Mouse (Mus musculus) T-helper 2 cell (primary cell): ENCODE measurements around the gene Ajuba.

Experiments
- in situ Hi-C: fragments of 300-600 bp; cut with MboI, MseI; formaldehyde crosslinking; loops from one replicate; pipeline ENCODE4 v1.15.1; 2025; ENCODE audit warnings: high pct_unique_total_duplicates

Gene Ajuba

DNA sequence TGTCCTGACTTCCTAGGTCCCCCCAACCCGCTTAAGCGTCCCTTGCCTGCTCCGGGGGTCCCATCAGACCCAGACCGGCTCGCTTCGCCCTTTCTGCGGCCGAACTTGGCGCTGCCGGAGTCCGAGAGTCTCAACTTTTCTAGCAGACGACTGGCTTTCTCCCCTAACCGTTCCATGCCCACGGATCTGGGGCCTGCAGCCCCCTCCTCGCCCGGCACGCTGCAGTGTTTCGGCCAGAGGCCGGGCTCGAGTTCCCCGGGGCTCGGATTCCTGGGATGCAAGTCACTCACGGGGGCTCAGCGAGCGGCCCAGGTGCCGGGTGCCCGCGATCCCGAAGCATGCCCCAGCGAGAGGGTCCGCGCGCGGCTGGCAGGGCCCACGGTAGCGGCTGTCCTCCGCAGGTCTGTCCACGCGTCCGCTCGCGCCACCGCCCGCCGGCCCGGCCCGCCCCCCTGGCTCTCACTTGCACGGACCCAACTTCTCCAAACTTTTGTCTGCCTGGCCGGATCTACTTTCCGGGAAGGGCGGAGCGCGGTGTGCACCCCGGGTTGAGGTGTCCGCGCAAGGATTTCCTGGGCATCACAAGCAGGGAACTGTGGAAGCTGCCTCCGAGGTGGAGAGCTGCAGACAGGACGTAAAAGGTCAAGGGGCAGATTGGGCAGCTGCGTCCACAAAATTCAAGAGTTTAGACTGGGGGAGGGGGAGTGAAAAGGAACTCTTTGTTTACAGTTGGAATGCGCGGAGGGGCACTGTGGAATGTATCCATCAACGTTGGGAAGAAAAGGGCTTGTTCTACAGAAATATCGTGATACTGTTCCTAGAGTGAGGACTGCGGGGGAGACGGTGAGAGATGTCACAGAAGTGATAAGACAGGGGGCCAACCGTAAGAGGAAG is at the start of gene Ajuba:
Gene Ajuba (minus strand): TSS at position 470 of the 894 bp plus-strand sequence.
- in situ Hi-C loops: no loop called here

DNA sequence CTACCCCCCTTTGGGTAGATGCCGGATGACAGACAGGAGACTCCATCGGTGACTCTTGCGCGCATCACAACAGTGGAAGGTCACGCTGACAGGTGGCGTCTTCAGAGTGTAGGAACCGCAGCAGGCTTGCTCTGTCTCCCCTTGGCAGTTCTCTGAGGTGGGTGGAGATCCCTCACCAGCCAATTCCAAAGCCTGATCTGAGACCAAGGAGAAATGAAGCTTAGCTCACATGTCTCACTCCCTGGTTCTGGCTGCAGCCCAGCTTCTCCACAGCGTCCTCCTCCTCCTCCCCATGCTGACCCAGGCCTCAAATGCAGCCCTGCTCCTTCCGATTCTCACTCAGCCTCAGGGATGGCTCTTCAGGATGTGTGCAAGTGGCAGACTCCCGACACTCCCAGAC is 47.6 kb upstream of the Ajuba start:
- in situ Hi-C loops: no loop called here

DNA sequence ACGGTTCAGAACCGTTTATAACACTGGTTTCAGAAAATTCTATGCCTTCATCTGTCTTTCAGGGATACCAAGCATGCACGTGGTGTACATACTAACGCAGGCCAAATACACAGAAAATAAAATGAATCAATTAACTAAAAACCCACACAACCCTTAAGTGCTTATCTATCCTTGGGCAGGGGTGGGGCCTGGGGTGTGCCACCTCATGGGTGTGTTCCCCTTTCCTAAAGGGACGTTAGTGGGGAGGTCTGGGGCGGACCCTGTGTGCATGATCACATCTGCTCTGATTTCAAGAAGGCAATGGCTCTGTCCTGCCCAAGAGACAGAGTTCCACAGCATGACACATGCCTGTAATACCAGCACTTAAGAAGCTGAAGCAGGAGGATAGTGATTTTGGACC is 46.0 kb upstream of the Ajuba start:
- in situ Hi-C loops: no loop called here

DNA sequence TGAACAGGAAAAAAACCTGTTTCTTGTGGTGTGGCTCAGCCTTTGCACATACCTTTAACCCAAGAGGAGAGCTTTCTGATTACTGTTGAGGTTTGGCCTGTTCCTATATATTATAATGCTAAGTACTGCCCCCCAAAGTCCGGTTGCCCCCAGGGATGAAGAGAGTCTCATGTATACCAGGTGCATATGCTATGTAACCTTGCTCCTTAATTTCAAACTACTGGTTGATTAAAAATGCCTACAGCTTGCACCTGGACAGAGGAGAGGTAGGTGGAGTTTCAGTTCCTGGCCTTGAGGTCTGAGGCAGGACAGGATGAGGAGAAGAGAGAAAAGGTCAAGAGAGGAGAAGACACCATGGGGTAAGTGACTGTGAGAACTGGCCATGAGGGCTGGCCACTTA is 43.8 kb upstream of the Ajuba start, which contains the start of gene Psmb11:
Gene Psmb11 (plus strand): TSS at position 301 of the 400 bp plus-strand sequence.
- in situ Hi-C loops: no loop called here

DNA sequence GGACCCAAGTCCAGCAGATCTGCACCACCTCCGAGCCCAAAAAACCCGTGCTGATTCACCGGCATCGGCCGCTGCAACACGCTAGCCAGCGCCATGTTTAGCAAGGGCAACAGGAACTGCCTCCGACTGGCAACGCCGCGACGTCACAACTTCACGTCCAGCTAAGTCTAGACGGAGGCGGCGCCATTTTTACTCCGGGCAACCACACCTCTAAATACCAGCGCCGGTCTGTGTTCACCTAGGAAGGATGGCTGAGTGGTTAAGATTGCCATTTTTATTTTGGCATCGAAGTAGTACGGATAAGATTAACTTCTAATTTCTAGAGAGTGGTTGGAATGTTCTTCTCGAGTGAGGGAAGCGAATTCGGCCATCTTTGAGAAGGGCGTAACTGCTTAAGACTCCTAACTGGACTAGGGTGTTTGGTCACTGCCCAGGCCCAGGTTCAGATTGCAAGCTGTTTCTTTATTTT is 40.6 kb upstream of the Ajuba start, which contains the start of gene Psmb5:
Gene Psmb5 (minus strand): TSS at position 126 of the 469 bp plus-strand sequence.
- in situ Hi-C loops: no loop called here

DNA sequence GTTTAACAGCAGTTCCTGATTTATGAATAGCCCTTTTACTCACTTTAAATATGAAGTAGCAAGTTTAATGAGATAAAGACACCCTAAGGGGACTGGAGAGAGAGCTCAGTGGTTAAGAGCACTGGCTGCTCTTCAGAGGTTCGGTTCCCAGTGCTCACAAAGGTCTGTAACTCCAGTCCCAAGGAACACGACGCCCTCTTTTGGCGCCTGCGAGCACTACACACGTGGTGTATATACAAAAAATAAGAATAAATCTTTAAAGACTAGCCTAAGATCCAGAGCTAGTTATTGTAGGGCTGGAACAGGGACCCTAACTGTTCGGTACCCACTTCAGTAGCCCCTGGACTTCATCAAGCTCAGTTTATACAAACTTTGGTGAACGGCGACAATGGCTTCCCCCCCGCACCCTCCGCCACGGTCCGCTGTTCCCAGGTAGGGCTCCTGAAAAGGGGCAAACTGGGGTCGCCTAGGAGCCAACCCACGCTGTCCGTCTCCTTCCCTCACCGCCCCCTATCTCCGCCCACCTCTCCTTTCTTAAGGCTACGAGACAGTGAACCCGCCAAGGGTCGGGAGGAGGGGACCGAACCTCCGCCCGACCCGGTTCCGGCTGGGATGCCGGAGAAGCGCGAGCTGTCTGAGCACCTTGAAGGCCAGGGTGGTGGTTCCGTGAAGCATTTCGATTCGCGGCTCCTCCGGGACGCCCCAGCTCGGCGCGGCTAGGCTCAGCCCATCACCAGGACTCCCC is 40.0 kb upstream of the Ajuba start:
- in situ Hi-C loops: no loop called here

DNA sequence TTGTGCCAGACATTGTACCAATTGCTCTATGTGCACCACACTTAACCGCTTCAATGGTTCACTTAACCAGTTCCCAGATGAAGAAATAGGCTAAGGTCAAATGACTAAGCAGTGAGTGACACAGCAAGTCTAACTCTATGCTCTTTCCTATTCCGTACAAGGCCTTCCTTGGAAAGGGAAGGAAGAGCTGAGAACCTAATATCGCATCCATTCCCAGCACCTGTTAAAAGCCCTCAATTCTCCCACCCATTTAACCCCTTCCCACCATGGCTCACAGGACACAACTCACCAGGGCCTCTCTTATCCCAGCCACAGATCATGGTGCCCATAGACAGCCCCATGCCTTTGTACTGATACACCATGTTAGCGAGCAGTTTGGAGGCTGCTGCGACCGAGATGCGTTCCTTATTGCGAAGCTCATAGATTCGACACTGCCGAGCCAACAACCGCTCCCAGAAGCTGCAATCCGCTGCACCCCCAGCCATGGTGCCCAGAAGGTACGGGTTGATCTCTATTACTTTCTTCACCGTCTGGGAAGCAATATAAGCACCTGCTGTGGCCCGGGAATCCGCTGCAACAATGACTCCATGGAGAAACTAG is 39.0 kb upstream of the Ajuba start:
- in situ Hi-C loops: no loop called here

DNA sequence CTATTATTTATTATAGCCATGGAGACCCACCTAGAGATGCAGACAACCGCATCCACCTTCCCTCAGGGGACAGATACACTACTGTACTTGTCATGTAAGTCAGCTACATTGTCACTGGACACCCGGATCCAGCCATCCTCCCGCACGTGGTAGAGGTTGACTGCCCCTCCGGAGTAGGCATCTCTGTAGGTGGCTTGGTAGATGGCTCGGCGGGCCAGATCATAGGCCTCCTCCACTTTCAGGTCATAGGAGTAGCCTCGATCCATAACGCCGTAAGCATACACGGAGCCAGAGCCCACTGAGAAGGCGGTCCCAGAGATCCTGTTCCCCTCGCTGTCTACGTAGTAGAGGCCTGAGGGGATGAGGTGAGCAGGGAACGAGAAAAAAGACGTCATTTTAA is 36.8 kb upstream of the Ajuba start:
- in situ Hi-C loops: loop anchor here (5.0 kb wide), 1 partner anchor 42 kb away; no protein-coding TSS in a partner anchor

DNA sequence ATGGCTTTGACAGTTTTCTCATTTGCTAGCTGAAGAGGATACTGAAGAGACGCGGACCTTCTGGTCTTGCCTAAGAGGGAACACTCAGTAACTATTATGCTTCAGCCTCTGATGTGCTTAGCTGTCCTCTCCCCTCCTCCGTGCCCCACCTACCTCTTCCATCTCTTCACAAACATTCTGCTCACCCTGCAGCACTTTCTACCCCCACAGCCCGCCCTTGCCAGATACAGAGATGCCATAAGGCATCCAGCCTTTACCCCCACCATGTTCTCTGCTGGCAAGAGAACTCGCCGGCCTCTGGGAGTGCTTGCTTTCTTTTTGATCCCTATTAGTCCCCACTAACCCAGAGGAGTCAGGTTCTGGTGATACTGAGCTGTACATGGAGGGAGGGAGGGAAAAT is 33.3 kb upstream of the Ajuba start:
- in situ Hi-C loops: loop anchor here (5.0 kb wide), 1 partner anchor 38 kb away; no protein-coding TSS in a partner anchor

DNA sequence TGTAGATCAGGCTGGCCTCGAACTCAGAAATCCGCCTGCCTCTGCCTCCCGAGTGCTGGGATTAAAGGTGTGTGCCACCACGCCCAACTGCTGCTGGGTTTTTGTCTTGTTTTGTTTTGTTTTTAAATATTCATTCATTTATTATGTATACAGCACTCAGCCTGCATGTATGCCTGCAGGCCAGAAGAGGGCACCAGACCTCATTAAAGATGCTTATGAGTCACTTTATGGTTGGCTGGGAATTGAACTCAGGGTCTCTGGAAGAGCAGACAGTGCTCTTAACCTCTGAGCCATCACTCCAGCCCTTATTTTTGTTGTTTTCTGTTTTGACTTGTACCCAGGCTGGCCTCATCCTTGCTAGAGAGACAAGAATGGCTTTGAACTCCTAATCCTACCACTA is 32.6 kb upstream of the Ajuba start:
- in situ Hi-C loops: loop anchor here (5.0 kb wide), 1 partner anchor 38 kb away; no protein-coding TSS in a partner anchor

DNA sequence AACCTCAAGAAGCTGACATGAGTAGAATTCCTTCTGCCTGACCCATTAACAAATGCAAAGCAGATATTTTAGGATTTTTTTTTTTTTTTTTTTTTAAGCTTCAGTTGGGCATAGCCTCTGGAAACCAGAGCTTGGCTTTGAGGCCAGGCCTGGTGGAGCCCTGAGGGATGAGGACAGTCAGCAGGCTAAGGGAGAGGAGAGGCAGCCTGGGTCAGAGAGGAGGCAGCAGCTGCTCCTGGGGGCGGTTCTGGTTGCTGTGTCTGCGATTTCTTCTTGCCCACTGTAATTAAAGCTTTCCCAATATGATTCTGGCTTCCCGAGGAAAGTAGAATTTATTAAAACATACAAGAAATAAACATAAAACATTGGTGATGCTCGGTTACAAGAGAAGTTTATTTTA is 31.9 kb upstream of the Ajuba start:
- in situ Hi-C loops: no loop called here

DNA sequence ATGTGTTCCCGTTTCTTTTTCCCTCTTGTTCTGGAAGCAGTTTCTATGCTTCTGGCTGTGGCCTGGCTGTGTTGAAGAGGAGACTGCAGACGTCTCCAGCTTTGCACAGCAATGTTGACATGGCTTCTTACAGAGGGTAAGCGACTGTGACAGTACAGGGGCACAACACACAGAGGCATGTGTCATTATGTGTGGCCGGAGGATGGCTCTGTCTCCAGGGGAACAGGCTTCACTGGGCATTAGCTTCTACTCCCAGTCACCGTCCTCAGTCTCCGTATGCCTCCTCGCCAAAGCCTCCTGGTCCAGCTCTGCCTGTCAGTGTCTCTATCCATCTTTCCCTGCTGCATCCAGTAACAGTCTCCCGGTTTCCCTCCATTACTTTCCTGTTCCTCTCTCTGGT is 29.9 kb upstream of the Ajuba start:
- in situ Hi-C loops: no loop called here

DNA sequence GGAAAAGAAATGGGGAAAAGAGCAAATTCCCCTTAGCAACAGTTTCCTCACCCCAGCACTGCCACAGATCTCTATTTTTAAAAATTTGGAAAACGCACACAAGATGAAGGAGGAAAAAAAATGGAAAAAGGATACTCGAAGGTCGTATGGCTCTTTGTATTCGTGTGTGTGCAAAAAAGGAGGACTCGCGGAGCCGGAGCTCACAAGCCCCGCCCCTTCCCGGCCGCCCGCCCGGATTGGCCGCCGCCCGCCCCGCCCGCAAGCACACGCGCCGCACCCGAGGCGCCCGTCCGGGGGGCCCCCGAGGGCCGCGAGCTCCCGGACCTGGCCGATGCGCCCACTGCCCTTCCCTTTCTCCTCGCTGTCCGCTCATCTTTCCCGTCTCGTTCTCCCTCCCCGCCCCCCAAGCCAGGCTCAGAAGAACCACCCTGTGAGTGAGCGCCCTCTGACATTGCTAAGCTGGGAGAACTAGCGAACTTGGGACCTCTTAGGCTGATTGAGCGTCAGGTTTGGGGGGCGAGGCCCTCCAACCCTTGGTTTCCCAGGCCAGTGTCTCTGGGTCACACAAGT is 28.5 kb upstream of the Ajuba start, which contains the start of gene 4931414P19Rik:
Gene 4931414P19Rik (minus strand): TSS at position 242 of the 570 bp plus-strand sequence.
- in situ Hi-C loops: no loop called here

DNA sequence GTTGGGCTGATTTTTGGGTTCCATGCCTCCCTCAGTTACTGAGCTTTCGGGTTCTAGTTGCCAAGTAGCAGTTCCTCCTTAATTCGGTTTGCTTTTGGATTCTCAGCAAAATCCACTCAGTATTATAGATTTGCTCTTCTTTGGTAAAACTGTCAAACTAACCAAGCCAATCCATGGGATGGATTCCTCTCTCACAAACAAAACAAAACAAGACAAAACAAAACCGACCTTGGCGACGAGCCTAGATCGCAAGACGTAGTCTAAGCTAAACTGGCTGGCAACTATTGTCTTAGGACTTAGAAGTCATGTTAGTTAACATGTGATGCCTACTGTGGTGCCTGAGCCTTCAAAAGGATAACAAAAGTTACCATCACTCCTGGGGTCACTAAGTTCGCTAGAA is 26.3 kb upstream of the Ajuba start:
- in situ Hi-C loops: no loop called here

DNA sequence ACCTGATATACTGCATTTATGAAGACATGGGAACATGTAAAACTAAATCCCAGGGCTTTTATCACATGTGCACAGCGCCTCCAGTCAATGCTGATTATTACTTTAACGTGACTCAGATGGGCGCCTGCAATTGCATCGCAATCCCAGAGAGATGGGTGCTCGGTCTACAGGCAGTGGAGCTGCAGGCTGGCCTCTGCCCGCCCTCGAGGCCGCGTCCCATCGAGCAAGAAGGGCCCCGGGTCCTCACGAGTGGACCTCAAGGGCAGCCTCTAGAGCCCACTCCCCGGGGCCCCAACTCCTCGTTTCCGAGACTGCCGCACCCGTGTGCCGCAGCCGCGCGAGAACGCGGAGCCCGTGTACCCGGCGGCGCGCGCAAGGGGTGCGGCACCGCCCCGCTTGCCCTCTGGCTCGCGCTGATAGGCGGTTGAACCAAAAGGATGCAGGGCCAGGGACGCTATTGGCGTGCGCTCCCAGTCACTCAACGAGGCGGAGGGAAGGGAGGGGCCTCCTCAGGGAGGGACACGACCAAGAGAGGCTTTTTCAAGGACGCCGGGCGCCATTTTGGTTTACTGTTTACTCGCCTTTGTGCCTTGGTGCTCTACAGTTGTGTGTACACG is 25.8 kb upstream of the Ajuba start:
- in situ Hi-C loops: no loop called here

DNA sequence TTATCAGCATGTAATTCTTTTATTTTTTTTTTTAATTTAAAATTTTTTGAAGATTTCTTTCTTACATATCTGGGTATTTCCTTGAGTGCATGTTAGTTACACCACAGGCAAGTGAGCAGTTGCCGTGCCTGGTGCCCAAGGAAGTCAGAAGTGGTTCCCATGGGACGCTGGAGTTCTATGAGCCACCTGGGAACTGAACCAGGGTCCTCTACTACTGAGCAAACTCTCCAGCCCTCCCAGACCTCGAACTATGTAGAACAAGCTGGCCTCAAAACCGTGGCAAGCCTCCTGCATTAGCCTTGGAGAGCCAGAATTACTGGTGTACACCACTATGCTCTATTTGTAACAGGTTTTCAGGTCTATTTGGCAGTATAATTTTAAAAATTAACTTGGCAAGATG is 25.3 kb upstream of the Ajuba start:
- in situ Hi-C loops: no loop called here

DNA sequence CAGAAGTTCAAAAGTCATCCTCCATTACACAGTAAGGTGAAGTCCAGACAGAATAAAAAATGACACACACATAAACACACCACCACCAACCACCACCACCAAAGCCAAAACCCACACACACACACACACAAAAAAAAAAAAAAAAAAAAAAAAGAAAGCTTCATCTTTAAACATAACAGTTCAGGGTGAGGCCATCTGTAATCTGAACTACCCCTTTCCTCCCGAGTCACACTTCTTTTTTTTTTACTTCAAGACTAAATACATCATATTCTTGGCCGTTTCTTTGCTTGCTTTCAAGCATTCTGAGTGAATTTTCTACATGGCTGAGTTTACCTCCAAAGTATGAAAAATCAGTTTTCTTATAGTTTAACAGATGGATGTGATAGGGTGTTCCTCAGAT is 24.2 kb upstream of the Ajuba start:
- in situ Hi-C loops: no loop called here

DNA sequence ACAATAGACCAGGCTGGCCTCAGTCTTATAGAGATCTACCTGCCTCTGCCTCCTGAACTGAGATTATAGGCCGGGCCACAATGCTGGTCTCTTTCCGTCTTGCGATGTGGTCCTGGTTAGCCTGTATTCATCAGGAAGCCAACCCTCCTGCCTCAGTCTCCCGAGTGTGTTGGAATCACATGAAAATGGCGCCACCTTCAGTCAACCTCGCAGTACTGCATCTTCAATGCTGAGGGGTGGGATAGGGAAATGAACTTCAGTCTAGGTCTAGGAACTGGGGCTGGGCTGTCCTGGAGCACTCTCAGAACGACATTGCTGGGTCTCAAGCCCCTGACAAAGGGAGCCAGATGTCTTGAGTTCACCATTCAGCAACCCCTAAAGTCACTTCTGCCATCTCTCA is 19.7 kb upstream of the Ajuba start:
- in situ Hi-C loops: no loop called here

DNA sequence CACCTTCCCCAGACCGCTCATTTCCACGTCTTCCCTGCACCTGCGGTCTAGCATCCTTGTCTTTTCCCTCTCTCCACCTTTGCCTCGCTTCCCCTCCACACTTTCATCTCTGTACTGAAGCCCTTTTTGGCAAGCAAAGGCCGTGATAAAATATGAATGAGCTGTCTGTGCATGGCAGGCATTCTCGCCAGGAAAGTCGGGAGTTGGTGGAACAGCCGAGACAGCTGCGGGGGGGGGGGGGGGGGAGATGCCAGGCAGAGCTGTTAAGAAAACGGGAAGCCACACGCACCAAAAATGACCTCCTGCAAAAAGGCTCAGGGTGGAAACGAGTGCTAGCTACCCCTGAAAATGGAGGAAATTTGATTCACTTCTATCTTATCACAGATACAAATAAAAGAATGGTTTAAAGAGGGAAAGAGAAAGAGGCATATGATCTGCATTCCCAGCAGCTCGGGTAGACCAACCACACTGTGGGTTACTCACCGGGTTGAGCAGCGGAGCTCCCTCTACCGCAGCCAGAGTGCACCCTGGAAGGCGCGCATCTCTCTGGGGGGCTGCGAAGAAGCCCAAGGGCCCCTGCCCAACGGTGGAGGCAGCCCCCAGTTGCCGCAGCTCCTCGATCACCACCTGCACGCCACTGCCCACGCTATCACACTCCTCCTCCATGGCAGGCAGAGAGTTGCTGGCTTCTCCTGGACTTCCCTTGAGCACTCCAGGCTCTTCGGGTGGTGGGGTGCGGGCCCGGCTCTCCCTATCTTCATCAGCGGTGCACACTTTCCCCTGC is 17.5 kb upstream of the Ajuba start:
- in situ Hi-C loops: no loop called here

DNA sequence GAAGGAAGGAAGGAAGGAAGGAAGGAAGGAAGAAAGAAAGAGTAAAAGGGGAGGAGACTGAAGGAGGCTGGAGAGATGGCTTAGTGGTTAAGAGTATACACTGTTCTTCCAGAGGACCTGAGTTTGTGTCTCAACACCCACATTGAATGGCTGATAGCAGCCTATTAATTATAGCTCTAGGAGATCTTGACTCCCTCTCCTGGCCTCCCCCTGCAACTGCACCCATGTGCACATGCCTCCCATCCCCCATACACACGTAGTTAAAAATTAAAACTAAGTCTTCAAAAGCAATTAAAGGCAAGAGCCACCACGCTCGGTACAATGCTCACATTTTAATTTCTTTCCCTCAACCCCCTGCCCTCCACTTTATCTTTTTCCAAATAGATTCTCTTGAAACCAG is 16.7 kb upstream of the Ajuba start:
- in situ Hi-C loops: no loop called here
